Mouse (Mus musculus) mesoderm, embryonic 11.5 days (tissue): Measurements from ENCODE around the gene Slc16a11.

Experiments used
- DNase-seq: peaks from one replicate; pipeline ENCODE4 v3.0.0-alpha.2; 2012; ENCODE audit warnings: low read depth, low spot score

The Slc16a11 gene

GRCm38 (mm10) chr11:70200036-70200608 is 12.4 kb upstream of the Slc16a11 start:
- no peak for DNase-seq

GRCm38 (mm10) chr11:70201691-70202090 is 10.9 kb upstream of the Slc16a11 start:
- peak; percentile 85 for DNase-seq

GRCm38 (mm10) chr11:70206801-70207200 is 5.8 kb upstream of the Slc16a11 start:
- DNase-seq, result no peak

- no peak for DNase-seq
Measured at GRCm38 (mm10) chr11:70207283-70207682, 5.3 kb upstream of the Slc16a11 start.

GRCm38 (mm10) chr11:70208778-70209388 is 3.7 kb upstream of the Slc16a11 start:
- no peak for DNase-seq

GRCm38 (mm10) chr11:70210681-70211080 is 1.9 kb upstream of the Slc16a11 start:
- no peak for DNase-seq

- no peak for DNase-seq
Measured at GRCm38 (mm10) chr11:70211972-70212371, 580 bp upstream of the Slc16a11 start.

GRCm38 (mm10) chr11:70212896-70213295 is 344 bp downstream of the Slc16a11 start:
- peak; percentile 57 for DNase-seq

GRCm38 (mm10) chr11:70213736-70214135 is 1.2 kb downstream of the Slc16a11 start:
- DNase-seq, result no peak

GRCm38 (mm10) chr11:70214191-70214855 is 1.8 kb downstream of the Slc16a11 start:
- no peak for DNase-seq

- DNase-seq, result no peak
Measured at GRCm38 (mm10) chr11:70214856-70215209, 2.3 kb downstream of the Slc16a11 start.

- no peak for DNase-seq
Measured at GRCm38 (mm10) chr11:70215301-70215700, 2.7 kb downstream of the Slc16a11 start.

- DNase-seq, result no peak
Measured at GRCm38 (mm10) chr11:70216103-70216502, 3.6 kb downstream of the Slc16a11 start.

GRCm38 (mm10) chr11:70218039-70218438 is 5.5 kb downstream of the Slc16a11 start:
- no peak for DNase-seq

- no peak for DNase-seq
Measured at GRCm38 (mm10) chr11:70218741-70219470, 6.4 kb downstream of the Slc16a11 start.

- no peak for DNase-seq
Measured at GRCm38 (mm10) chr11:70219873-70220272, 7.3 kb downstream of the Slc16a11 start.

- DNase-seq, result no peak
Measured at GRCm38 (mm10) chr11:70220323-70220722, 7.8 kb downstream of the Slc16a11 start.

GRCm38 (mm10) chr11:70220731-70221602 is 8.4 kb downstream of the Slc16a11 start, which contains the start of gene Slc16a13:
Gene Slc16a13, minus strand, starts transcription at chr11:70221064.
- DNase-seq, result peak; percentile 96

- no peak for DNase-seq
Measured at GRCm38 (mm10) chr11:70221603-70222500, 9.3 kb downstream of the Slc16a11 start.

GRCm38 (mm10) chr11:70223724-70224123 is 11.2 kb downstream of the Slc16a11 start:
- no peak for DNase-seq
